Mouse (Mus musculus) intestine, embryonic 14.5 days (tissue): ENCODE data around the gene Idh1. TPM values are rescaled to one million over a fixed set of nuclear protein-coding genes. Genes with fewer than 3 reads are reported as not detected.

Experiments
- ATAC-seq: fragments of 200-750 bp; cut with Nextera tagmentation; replicated peaks from 2 replicates; pipeline ENCODE4 v1.8.0; 2017; ENCODE audit warnings: low read depth, moderate number of reproducible peaks, moderate TSS enrichment, moderate library complexity; ENCODE audit not compliant: low FRiP score, low TSS enrichment
- DNase-seq: peaks from one replicate; pipeline ENCODE4 v3.0.0-alpha.2; 2018; ENCODE audit warnings: low spot score
- H3K27ac ChIP-seq: fragments of 300-500 bp; sonication (generic); 2 replicates; pipeline ENCODE4 v1.5.1; 2014; ENCODE audit warnings: low read depth, mild to moderate bottlenecking, control low read depth
- H3K27me3 ChIP-seq: fragments of 300-500 bp; sonication (generic); replicated peaks from 2 replicates; pipeline ENCODE4 v1.6.1; 2014; ENCODE audit warnings: low read length, control low read depth; ENCODE audit not compliant: control insufficient read depth, insufficient read depth
- H3K36me3 ChIP-seq: fragments of 300-500 bp; sonication (generic); 2 replicates; pipeline ENCODE4 v1.6.1; 2014; ENCODE audit warnings: low read length, control low read depth; ENCODE audit not compliant: control insufficient read depth, insufficient read depth
- H3K4me1 ChIP-seq: fragments of 300-500 bp; sonication (generic); replicated peaks from 2 replicates; pipeline ENCODE4 v1.6.1; 2014; ENCODE audit warnings: low read length, control low read depth, mixed read lengths; ENCODE audit not compliant: control insufficient read depth, insufficient read depth
- H3K4me2 ChIP-seq: fragments of 300-500 bp; sonication (generic); 2 replicates; pipeline ENCODE4 v1.6.1; 2014; ENCODE audit warnings: low read length
- H3K4me3 ChIP-seq: fragments of 300-500 bp; sonication (generic); 2 replicates; pipeline ENCODE4 v1.5.1; 2014; ENCODE audit warnings: low read depth, low read length, control low read depth, mixed read lengths
- H3K9ac ChIP-seq: fragments of 300-500 bp; sonication (generic); 2 replicates; pipeline ENCODE4 v1.6.1; 2014; ENCODE audit warnings: mild to moderate bottlenecking, low read length
- H3K9me3 ChIP-seq: fragments of 300-500 bp; sonication (generic); 2 replicates; pipeline ENCODE4 v1.6.1; 2016; ENCODE audit warnings: low read length, control low read depth; ENCODE audit not compliant: control insufficient read depth
- WGBS: fragments of 180-500 bp; shearing (Covaris S2); extraction: QIAGEN DNeasy Blood & Tissue Kit; methylation state at CpG from one replicate; pipeline ENCODE4 v1.1.7; 2014; 5-methylcytosine and 5-hydroxymethylcytosine counted together
- polyA plus RNA-seq: library from polyadenylated mRNA; unstranded; fragments of >200 nt; fragmentation: Nextera tagmentation; extraction: Ambion mirVana; gene quantifications from 2 replicates; pipeline ENCODE4 v1.2.1, GENCODE M21; 2014

Idh1 gene
- polyA plus RNA-seq, 1 experiment from 2014 or later = 196 TPM

DNA sequence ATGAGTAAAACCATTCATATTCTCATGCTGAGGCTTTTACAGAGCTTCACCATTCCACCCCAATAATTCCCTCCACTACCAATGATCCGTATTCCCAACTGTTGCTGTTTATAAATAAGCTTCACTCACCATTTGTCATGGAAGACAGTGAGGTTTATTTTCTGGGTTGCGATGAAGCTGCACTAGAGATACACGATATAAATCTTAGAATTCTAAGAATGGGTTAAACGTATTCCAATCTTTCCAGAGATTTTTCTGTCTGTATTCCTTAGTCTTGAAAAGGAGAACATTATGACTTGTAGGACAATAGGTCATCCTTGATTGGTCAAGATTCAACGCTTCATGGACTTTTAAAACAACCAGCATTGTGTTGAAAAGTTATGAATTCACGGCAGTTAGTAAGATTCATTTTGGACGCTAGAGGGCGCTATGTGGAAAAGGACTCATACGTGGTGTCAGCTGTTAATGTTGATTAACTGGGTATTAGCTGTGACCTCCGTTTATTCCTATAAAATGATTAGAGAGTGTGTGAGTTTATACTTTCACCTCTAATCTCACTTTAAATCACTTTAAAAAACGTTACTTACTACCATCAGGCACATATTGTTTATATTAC is 6.6 kb downstream of the Idh1 start:
- peak overlapping the region; percentile 78 for H3K4me3 ChIP-seq
- DNase-seq = no peak
- peak overlapping the region; percentile 76 for H3K4me2 ChIP-seq
- H3K4me1 ChIP-seq = peaks cover 8% of the 10 kb centered on the region; the same call in 1 of the 2 replicates
- H3K27ac ChIP-seq = peak overlapping the region; percentile 98
- 5% methylated on average over 11 of the region's 11 CpGs for WGBS
- H3K36me3 ChIP-seq = no peaks in the 10 kb centered on the region
- H3K9ac ChIP-seq = peak overlapping the region; percentile 72
- H3K9me3 ChIP-seq = no peaks in the 10 kb centered on the region
- no peak for ATAC-seq
- no peaks in the 10 kb centered on the region for H3K27me3 ChIP-seq

DNA sequence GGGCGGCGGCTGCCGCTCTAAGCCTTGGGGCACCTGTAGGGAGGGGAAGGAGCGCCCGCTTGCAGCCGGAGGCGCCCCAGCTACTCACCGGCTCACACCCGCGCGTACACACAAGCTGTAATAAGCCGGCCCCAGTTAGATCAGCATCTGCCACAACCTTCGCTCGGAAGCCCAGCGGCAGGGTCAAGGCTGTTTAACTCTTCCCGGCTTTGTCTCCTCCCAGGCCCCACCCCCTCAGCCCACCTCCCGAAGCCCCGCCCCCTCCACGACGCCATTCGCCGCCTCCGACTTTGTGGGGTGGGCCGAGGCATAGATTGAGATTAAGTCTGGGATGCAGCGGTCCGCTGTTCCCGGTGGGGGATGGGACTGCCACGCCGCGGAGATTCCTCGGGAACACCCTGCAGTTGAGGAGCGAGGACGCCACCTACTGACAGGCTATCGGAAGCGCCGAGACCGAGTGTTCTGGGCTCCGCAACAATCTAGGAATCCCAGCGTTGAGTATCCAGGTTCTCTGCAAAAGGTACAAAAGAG is 7.3 kb downstream of the Idh1 start:
- H3K36me3 ChIP-seq = peaks cover 7% of the 10 kb centered on the region
- H3K4me3 ChIP-seq = peak overlapping the region; percentile 78
- peak overlapping the region; percentile 72 for H3K9ac ChIP-seq
- whole genome bisulfite sequencing = under 1% methylated on average over 39 of the region's 39 CpGs
- H3K4me2 ChIP-seq = peak overlapping the region; percentile 76
- H3K9me3 ChIP-seq = no peaks in the 10 kb centered on the region
- peak; percentile 90 for ATAC-seq
- H3K4me1 ChIP-seq = peaks cover 8% of the 10 kb centered on the region; the same call in 1 of the 2 replicates
- peak overlapping the region; percentile 98 for H3K27ac ChIP-seq
- peak; percentile 98 for DNase-seq
- H3K27me3 ChIP-seq = no peaks in the 10 kb centered on the region

DNA sequence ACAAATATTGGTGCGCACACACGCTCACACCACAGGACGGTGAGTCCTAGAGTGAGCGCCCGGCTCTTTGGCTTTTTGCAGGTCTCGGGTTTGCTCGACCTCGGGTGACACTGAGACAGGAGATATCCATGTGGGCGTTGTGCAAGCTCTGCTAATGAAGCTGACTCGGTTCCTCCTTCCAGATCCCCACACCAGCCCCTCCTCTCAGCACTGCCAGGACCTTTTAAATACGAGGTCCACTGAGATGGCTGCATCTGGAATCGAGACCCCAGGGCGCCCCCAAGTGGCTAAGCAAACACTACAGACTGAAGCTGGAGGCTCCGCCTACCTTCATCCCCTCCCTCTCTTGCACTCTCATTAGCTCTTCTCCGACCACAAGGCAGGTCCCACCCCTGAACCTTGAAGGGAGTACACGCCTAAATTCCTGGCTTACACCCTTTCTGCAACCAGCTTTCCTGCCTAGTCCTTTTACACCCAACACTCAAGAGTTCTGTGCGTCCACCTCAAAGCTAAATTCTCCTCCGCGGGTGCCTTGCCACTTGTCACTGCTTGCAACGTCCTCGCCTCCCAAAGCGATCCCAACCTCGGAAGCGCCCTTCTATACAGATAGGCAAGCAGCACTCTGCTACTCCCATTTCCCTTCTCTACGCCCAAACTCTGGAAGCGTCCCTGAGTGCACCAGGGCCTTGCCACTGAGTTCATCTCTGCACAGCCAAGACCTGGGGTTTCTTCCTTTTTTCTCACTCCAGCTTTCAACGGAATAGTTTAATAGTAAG is 8.0 kb downstream of the Idh1 start:
- H3K4me1 ChIP-seq = peaks cover 8% of the 10 kb centered on the region; the same call in 1 of the 2 replicates
- ATAC-seq (peak; percentile 89), DNase-seq (peak; percentile 95)
- H3K36me3 ChIP-seq = peaks cover 13% of the 10 kb centered on the region
- H3K27ac ChIP-seq = peak overlapping the region; percentile 98
- peak overlapping the region; percentile 72 for H3K9ac ChIP-seq
- H3K9me3 ChIP-seq = no peaks in the 10 kb centered on the region
- no peaks in the 10 kb centered on the region for H3K27me3 ChIP-seq
- peak overlapping the region; percentile 78 for H3K4me3 ChIP-seq
- 1% methylated on average over 27 of the region's 27 CpGs for WGBS
- H3K4me2 ChIP-seq = peak overlapping the region; percentile 76

DNA sequence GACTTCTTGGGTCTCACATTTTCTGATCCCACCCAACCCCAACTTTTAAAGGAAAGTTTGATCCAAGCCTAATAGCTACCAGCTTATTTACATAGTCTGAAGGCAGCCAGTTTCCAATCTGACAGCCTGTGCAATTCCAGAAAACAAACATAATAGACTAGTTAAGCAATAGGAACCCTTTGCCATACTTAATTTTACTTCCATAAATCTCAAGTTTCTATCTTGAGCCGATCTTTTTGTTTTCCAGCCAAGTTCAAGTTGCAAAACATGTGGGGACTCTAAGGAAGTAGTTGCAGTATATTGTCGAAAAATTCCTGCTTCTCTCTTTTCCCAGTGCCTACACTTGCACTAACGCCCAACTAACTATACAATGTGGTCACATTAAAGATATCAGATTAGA is 8.8 kb downstream of the Idh1 start:
- WGBS = 33% methylated on average over 3 of the region's 3 CpGs
- no peak for ATAC-seq
- H3K4me2 ChIP-seq = peak overlapping the region; percentile 76
- DNase-seq = no peak
- peaks cover 20% of the 10 kb centered on the region for H3K36me3 ChIP-seq
- H3K27me3 ChIP-seq = no peaks in the 10 kb centered on the region
- peaks cover 8% of the 10 kb centered on the region; the same call in 1 of the 2 replicates for H3K4me1 ChIP-seq
- H3K4me3 ChIP-seq = peak overlapping the region; percentile 78
- H3K27ac ChIP-seq = no peak overlapping the region
- no peak overlapping the region for H3K9ac ChIP-seq
- no peaks in the 10 kb centered on the region for H3K9me3 ChIP-seq

DNA sequence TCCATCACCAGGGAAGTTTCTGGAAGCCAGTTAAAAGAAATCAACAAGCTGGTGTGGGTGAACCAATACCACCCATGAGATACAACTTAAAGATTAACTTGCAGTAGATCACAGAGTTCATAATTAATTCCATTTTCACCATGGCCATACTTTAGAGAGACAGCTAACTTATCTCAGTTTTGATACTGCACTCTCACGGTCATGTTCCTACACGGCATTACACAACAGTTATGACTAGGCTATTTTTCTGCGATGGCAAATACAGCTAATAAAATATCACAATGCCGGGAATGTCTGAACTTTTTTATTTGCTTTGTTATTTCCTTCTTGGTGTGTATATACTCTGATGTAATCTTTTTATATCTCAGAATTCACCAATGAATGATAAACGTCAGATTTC is 9.4 kb downstream of the Idh1 start:
- Histone ChIP-seq H3K9me3 (no peaks in the 10 kb centered on the region), H3K9ac (no peak overlapping the region), H3K27ac (no peak overlapping the region), H3K4me1 (peaks cover 8% of the 10 kb centered on the region; the same call in 1 of the 2 replicates), H3K27me3 (no peaks in the 10 kb centered on the region), H3K4me3 (0 out of 2 replicates have a peak overlapping the region, but pooled peaks have one; percentile 78), H3K4me2 (peak overlapping the region; percentile 76), H3K36me3 (peaks cover 20% of the 10 kb centered on the region)
- ATAC-seq (no peak), DNase-seq (no peak)
- 68% methylated on average over 5 of the region's 5 CpGs for WGBS

DNA sequence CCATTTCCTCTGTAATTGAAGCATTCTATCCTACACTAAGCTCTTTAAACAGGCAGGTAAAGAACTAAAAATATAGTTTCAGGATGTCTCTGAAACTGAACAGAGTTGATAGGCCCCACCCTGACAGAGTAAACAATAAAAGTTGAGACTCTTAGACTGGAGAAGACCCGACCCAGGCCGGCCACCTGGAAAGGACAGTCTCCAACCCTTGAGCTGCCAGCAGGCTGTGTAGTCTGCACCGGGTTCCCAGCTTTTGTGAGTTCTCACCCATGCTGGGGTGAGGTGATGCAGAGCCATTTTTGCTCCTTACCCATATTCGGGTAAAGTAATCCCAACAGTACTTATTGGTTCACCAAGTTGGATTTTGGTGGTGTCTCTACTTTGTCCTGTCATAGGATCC is 10.1 kb downstream of the Idh1 start:
- H3K9me3 ChIP-seq = no peaks in the 10 kb centered on the region
- ATAC-seq (no peak), DNase-seq (no peak)
- H3K4me1 ChIP-seq = peaks cover 8% of the 10 kb centered on the region; the same call in 1 of the 2 replicates
- H3K27ac ChIP-seq = no peak overlapping the region
- H3K4me3 ChIP-seq = no peak overlapping the region
- no peaks in the 10 kb centered on the region for H3K27me3 ChIP-seq
- no peak overlapping the region for H3K9ac ChIP-seq
- 61% methylated on average over 4 of the region's 4 CpGs for WGBS
- peaks cover 26% of the 10 kb centered on the region for H3K36me3 ChIP-seq
- H3K4me2 ChIP-seq = peak overlapping the region; percentile 76; the same call in 1 of the 2 replicates

DNA sequence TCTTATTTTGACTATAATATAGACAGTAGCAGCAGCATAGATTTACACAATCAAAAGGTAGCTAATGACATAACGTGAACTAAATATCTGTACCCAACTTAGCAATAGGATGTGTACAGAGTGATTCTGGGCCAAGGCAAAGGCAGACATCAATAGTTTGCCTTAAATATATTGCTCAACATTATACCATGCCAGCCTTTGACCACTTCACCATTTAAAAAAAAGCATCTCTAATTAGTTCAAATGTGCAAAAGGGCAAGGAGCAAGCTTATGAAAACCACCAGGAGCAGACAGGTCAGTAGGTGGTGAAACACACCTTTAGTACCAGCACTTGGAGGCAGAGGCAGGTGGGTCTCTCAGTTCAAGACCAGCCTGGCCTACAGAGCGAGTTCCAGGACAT is 12.6 kb downstream of the Idh1 start:
- 90% methylated on average over 2 of the region's 2 CpGs for WGBS
- H3K36me3 ChIP-seq = peaks cover 49% of the 10 kb centered on the region
- ATAC-seq = no peak

DNA sequence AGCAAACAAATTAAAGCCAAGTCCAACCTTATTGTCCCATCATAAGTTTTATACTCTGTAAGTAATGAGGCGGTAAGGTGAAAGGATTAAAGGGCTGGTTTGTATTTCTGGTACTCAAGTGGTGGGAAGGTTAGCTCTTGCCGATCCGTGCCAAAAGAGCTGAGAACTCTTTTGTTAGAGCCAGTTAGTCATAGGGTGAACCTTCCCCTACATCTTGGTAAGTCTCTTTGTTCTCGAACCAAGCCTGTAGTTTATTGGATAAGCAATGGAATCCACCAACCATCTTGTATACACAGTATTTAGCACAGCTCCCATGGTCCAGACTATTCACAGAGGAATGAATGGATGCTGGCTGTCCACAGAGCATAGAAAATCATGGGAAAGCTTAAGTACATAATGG is 14.7 kb downstream of the Idh1 start:
- ATAC-seq = no peak
- no peaks in the 10 kb centered on the region for H3K4me1 ChIP-seq
- 89% methylated on average over 4 of the region's 4 CpGs for WGBS
- peaks cover 69% of the 10 kb centered on the region for H3K36me3 ChIP-seq
- no peak overlapping the region for H3K27ac ChIP-seq
- H3K9me3 ChIP-seq = no peaks in the 10 kb centered on the region
- no peaks in the 10 kb centered on the region for H3K27me3 ChIP-seq
- no peak overlapping the region for H3K9ac ChIP-seq
- H3K4me2 ChIP-seq = no peak overlapping the region
- no peak for DNase-seq
- H3K4me3 ChIP-seq = no peak overlapping the region

More for the DNA sequence above, 12.6 kb downstream of the Idh1 start:
- no peak overlapping the region for H3K9ac ChIP-seq
- H3K4me1 ChIP-seq = peaks cover 8% of the 10 kb centered on the region; the same call in 1 of the 2 replicates
- no peak overlapping the region for H3K4me3 ChIP-seq
- H3K27ac ChIP-seq = no peak overlapping the region
- H3K4me2 ChIP-seq = no peak overlapping the region
- H3K27me3 ChIP-seq = no peaks in the 10 kb centered on the region
- no peaks in the 10 kb centered on the region for H3K9me3 ChIP-seq
- no peak for DNase-seq
